Mouse (Mus musculus) intestine, embryonic 16.5 days (tissue): ENCODE results near the gene Bcl2l14. TPM values are rescaled to one million over a fixed set of nuclear protein-coding genes. Genes with fewer than 3 reads are reported as not detected.

ENCODE experiments used
- ATAC-seq: fragments of 200-750 bp; cut with Nextera tagmentation; 2 replicates; pipeline ENCODE4 v1.8.0; 2017; ENCODE audit warnings: moderate TSS enrichment, moderate library complexity
- H3K27ac ChIP-seq: fragments of 300-500 bp; sonication (generic); 2 replicates; pipeline ENCODE4 v1.5.1; 2014; ENCODE audit warnings: mild to moderate bottlenecking, low read length
- H3K27me3 ChIP-seq: fragments of 300-500 bp; sonication (generic); replicated peaks from 2 replicates; pipeline ENCODE4 v1.6.1; 2014; ENCODE audit warnings: low read length, control low read depth, mixed read lengths; ENCODE audit not compliant: control insufficient read depth, insufficient read depth
- H3K36me3 ChIP-seq: fragments of 300-500 bp; sonication (generic); 2 replicates; pipeline ENCODE4 v1.6.1; 2014; ENCODE audit warnings: low read length, control low read depth; ENCODE audit not compliant: control insufficient read depth, insufficient read depth
- H3K4me1 ChIP-seq: fragments of 300-500 bp; sonication (generic); 2 replicates; pipeline ENCODE4 v1.6.1; 2014; ENCODE audit warnings: low read length, control low read depth, mixed read lengths; ENCODE audit not compliant: control insufficient read depth, insufficient read depth
- H3K4me2 ChIP-seq: fragments of 300-500 bp; sonication (generic); 2 replicates; pipeline ENCODE4 v1.6.1; 2014; ENCODE audit warnings: low read depth, low read length, control low read depth
- H3K4me3 ChIP-seq: fragments of 300-500 bp; sonication (generic); 2 replicates; pipeline ENCODE4 v1.5.1; 2014; ENCODE audit warnings: mild to moderate bottlenecking, low read length
- H3K9ac ChIP-seq: fragments of 300-500 bp; sonication (generic); 2 replicates; pipeline ENCODE4 v1.6.1; 2014; ENCODE audit warnings: low read depth, low read length
- H3K9me3 ChIP-seq: fragments of 300-500 bp; sonication (generic); 2 replicates; pipeline ENCODE4 v1.6.1; 2016; ENCODE audit warnings: low read length, control low read depth; ENCODE audit not compliant: control insufficient read depth
- WGBS: fragments of 180-500 bp; shearing (Covaris S2); extraction: QIAGEN DNeasy Blood & Tissue Kit; methylation state at CpG from one replicate; pipeline ENCODE4 v1.1.7; 2014; 5-methylcytosine and 5-hydroxymethylcytosine counted together
- polyA plus RNA-seq: library from polyadenylated mRNA; unstranded; fragments of >200 nt; fragmentation: Nextera tagmentation; extraction: Ambion mirVana; gene quantifications from 2 replicates; pipeline ENCODE4 v1.2.1, GENCODE M21; 2015

The Bcl2l14 gene
- polyA plus RNA-seq, 1 experiment from 2014 or later: 5.2 TPM

DNA sequence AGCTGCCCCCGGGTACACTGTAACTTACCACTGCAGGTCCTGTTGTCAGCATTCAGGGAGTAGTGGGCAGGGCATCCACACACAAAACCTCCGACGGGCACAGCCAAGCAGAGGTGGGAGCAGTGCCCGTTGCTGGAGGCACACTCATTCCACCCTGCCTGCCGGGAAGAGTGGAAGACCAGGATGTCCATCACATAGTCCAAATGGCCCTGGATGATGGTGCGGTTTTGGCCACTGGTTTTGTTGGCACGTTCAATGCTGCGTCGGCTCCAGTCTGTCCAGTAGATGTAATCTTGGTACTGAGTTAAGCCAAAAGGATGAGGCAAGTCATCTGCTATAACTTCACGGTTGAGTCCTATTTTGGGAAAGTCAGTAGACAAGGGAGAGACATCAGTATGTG lies 83.4 kb downstream of the Bcl2l14 start:
- H3K27ac ChIP-seq: no peak overlapping the region
- whole genome bisulfite sequencing: 93% methylated on average over 10 of the region's 10 CpGs
- H3K4me1 ChIP-seq: no peaks in the 10 kb centered on the region
- no peaks in the 10 kb centered on the region for H3K9me3 ChIP-seq
- H3K9ac ChIP-seq: no peak overlapping the region
- H3K4me2 ChIP-seq: no peak overlapping the region
- H3K27me3 ChIP-seq: no peaks in the 10 kb centered on the region
- H3K36me3 ChIP-seq: peaks cover 23% of the 10 kb centered on the region
- no peak overlapping the region for H3K4me3 ChIP-seq
- ATAC-seq: no peak

DNA sequence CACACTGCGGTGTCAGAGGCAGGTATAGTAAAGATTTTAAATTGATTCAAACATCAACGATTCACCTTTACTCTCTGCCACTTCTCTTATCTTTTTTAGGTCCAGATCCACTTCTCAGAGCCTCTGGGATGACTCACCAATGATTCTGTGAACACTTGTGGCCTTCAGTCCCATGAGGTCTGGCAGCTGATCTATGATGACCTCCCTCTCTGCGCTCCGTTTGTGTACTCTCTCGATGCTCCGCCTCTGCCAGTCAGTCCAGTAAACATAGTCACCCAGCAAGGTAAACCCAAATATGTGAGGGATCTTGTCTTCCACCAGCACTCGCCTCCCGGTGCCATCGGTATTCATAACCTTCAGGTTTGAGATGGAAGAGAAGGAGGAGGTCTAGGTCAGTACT lies 90.2 kb downstream of the Bcl2l14 start:
- WGBS: 80% methylated on average over 9 of the region's 9 CpGs
- H3K27ac ChIP-seq: no peak overlapping the region
- ATAC-seq: no peak
- no peak overlapping the region for H3K4me3 ChIP-seq
- no peaks in the 10 kb centered on the region for H3K27me3 ChIP-seq
- H3K9me3 ChIP-seq: no peaks in the 10 kb centered on the region
- no peak overlapping the region for H3K4me2 ChIP-seq
- peaks cover 3% of the 10 kb centered on the region; the same call in 1 of the 2 replicates for H3K4me1 ChIP-seq
- peaks cover 14% of the 10 kb centered on the region; the same call in 1 of the 2 replicates for H3K36me3 ChIP-seq
- H3K9ac ChIP-seq: no peak overlapping the region

Other genes starting within 250 kb of the Bcl2l14 start
- 11.9 and 19.6 TPM in 2 replicates for gene Lrp6, start 170.6 kb downstream of the Bcl2l14 start, polyA plus RNA-seq
- 6.2 and 7.6 TPM in 2 replicates for gene Mansc1, start 236.2 kb downstream of the Bcl2l14 start, polyA plus RNA-seq
- gene Borcs5, start 243.2 kb downstream of the Bcl2l14 start, polyA plus RNA-seq: 16.3 and 17.6 TPM in 2 replicates